Mouse (Mus musculus) left cerebral cortex, adult 18-20 months (tissue): ENCODE data around the gene Samd5. TPM values are rescaled to one million over a fixed set of nuclear protein-coding genes. Genes with fewer than 3 reads are reported as not detected.

ENCODE experiments used
- DNase-seq, 2 experiments: peaks; one replicate each; pipeline ENCODE4 v3.0.0; 2021 to 2022; ENCODE audit warnings: low spot score in 2 of 2, mixed read lengths in 1 of 2
- total RNA-seq, 2 experiments: library from RNA; stranded (reverse); gene quantifications; 2 replicates each; pipeline ENCODE4 v1.2.3; 2021

The Samd5 gene
- total RNA-seq, 2 experiments from 2014 or later, result 9.7 to 9.9 TPM

- no peak for DNase-seq
These were observed 95.6 kb downstream of the Samd5 start for GRCm38 (mm10) chr10:9579374-9579773.

GRCm38 (mm10) chr10:9575605-9576004, 99.4 kb downstream of the Samd5 start:
- peak; percentile 61 to 76 for DNase-seq

GRCm38 (mm10) chr10:9574135-9574534, 100.9 kb downstream of the Samd5 start:
- no peak for DNase-seq

Other genes starting within 250 kb of the Samd5 start
- gene Stxbp5, start 225.9 kb upstream of the Samd5 start, total RNA-seq, result 100 to 1,000 TPM in 1 of 2 experiments, 10 to 100 TPM in 1; 97.0 to 107 TPM